Mouse (Mus musculus) heart, adult 18-20 months (tissue): ENCODE data around the gene Mtrf1. TPM values are rescaled to one million over a fixed set of nuclear protein-coding genes. Genes with fewer than 3 reads are reported as not detected.

Source experiments
- DNase-seq, 2 experiments: peaks; one replicate each; pipeline ENCODE4 v3.0.0; 2021 to 2022; ENCODE audit warnings: mixed read lengths in 1 of 2
- long read RNA-seq, 2 experiments: library from polyadenylated mRNA; stranded (forward); transcript quantifications; one replicate each; pipeline ENCODE4 v2.0.0; 2021
- total RNA-seq, 2 experiments: library from RNA; stranded (reverse); gene quantifications; 2 replicates each; pipeline ENCODE4 v1.2.3; 2021

The Mtrf1 gene
- 1 to 10 TPM; 8.3 to 8.6 TPM for total RNA-seq
- long read RNA-seq, experiment 1, transcript Mtrf1-201 (11 exons, 1,799 nt) = major isoform, 6 of 6 reads
- long read RNA-seq, experiment 1, partial matches to known transcripts = 0 of 6 reads
- long read RNA-seq, experiment 1, other reads (novel, unspliced or antisense) = 0 of 6 reads
- long read RNA-seq, experiment 2, transcript Mtrf1-201 (11 exons, 1,799 nt) = major isoform, 6 of 9 reads
- long read RNA-seq, experiment 2, partial matches to known transcripts = 3 of 9 reads
- long read RNA-seq, experiment 2, other reads (novel, unspliced or antisense) = 0 of 9 reads

- DNase-seq = peak; percentile 76 to 84
Observed at GRCm38 (mm10) chr14:79397321-79398122, at the start of gene Mtrf1. Gene Mtrf1, plus strand, starts transcription at chr14:79397772.

GRCm38 (mm10) chr14:79358055-79358454 lies 39.5 kb upstream of the Mtrf1 start:
- no peak for DNase-seq

GRCm38 (mm10) chr14:79377041-79377440 lies 20.5 kb upstream of the Mtrf1 start:
- no peak for DNase-seq

GRCm38 (mm10) chr14:79383120-79383519 lies 14.5 kb upstream of the Mtrf1 start:
- no peak for DNase-seq

- DNase-seq = no peak
Observed at GRCm38 (mm10) chr14:79388304-79388703, 9.3 kb upstream of the Mtrf1 start.

GRCm38 (mm10) chr14:79389438-79390264 lies 7.9 kb upstream of the Mtrf1 start:
- DNase-seq = peak; percentile 58 to 68

GRCm38 (mm10) chr14:79390265-79390926 lies 7.2 kb upstream of the Mtrf1 start, which contains the start of gene Naa16:
Gene Naa16, minus strand, starts transcription at chr14:79390778.
- DNase-seq = peak; percentile 96

GRCm38 (mm10) chr14:79393289-79393688 lies 4.3 kb upstream of the Mtrf1 start:
- no peak for DNase-seq

- peak; percentile 29 to 48 for DNase-seq
Observed at GRCm38 (mm10) chr14:79394564-79394963, 3.0 kb upstream of the Mtrf1 start.

GRCm38 (mm10) chr14:79407641-79408040 lies 10.1 kb downstream of the Mtrf1 start:
- DNase-seq = no peak

GRCm38 (mm10) chr14:79409278-79409830 lies 11.8 kb downstream of the Mtrf1 start:
- DNase-seq = peak in 1 of 2 experiments; percentile 9

GRCm38 (mm10) chr14:79410662-79411061 lies 13.1 kb downstream of the Mtrf1 start:
- DNase-seq = no peak

- no peak for DNase-seq
Observed at GRCm38 (mm10) chr14:79413121-79413520, 15.5 kb downstream of the Mtrf1 start.

- no peak for DNase-seq
Observed at GRCm38 (mm10) chr14:79420083-79420685, 22.6 kb downstream of the Mtrf1 start.

GRCm38 (mm10) chr14:79425979-79426729 lies 28.6 kb downstream of the Mtrf1 start, which contains the start of gene Kbtbd7:
Gene Kbtbd7, plus strand, starts transcription at chr14:79426511.
- DNase-seq = peak; percentile 96 to 98

- DNase-seq = peak in 1 of 2 experiments; percentile 28
Observed at GRCm38 (mm10) chr14:79426730-79427365, 29.3 kb downstream of the Mtrf1 start.

- no peak for DNase-seq
Observed at GRCm38 (mm10) chr14:79434068-79434467, 36.5 kb downstream of the Mtrf1 start.

- no peak for DNase-seq
Observed at GRCm38 (mm10) chr14:79440655-79441054, 43.1 kb downstream of the Mtrf1 start.

GRCm38 (mm10) chr14:79441441-79441840 lies 43.9 kb downstream of the Mtrf1 start:
- no peak for DNase-seq

GRCm38 (mm10) chr14:79444601-79445000 lies 47.0 kb downstream of the Mtrf1 start:
- no peak for DNase-seq
